Mouse (Mus musculus): ENCODE measurements around the gene Tmem156. TPM values are rescaled to one million over a fixed set of nuclear protein-coding genes. Genes with fewer than 3 reads are reported as not detected.

Tmem156 gene
- polyA plus RNA-seq, 1 experiment from 2014 or later: 0.47 TPM

- no peaks in the 10 kb centered on the region for H3K9me3 ChIP-seq (ENCODE audit: low read depth, low read length)
- ATAC-seq (ENCODE audit: insufficient read depth): no peak
- no peak overlapping the region for H3K9ac ChIP-seq
- H3K4me3 ChIP-seq (ENCODE audit: low read depth, low read length): no peak overlapping the region
- WGBS: 60% methylated on average over 4 of the region's 4 CpGs
- no peaks in the 10 kb centered on the region for H3K36me3 ChIP-seq (ENCODE audit: insufficient read depth)
- no peak for TF ChIP-seq CTCF (IDR thresholded peaks at IDR 0.05; ENCODE audit: low read depth)
- H3K27ac ChIP-seq (ENCODE audit: low read depth): no peak overlapping the region
- no peak overlapping the region for H3K4me2 ChIP-seq
- no peaks in the 10 kb centered on the region for H3K4me1 ChIP-seq (ENCODE audit: insufficient read depth)
- no peak for DNase-seq
- H3K27me3 ChIP-seq (ENCODE audit: insufficient read depth, low read length): no peaks in the 10 kb centered on the region
These were observed 18.7 kb downstream of the Tmem156 start for GRCm38 (mm10) chr5:65073247-65073646.

DNA sequence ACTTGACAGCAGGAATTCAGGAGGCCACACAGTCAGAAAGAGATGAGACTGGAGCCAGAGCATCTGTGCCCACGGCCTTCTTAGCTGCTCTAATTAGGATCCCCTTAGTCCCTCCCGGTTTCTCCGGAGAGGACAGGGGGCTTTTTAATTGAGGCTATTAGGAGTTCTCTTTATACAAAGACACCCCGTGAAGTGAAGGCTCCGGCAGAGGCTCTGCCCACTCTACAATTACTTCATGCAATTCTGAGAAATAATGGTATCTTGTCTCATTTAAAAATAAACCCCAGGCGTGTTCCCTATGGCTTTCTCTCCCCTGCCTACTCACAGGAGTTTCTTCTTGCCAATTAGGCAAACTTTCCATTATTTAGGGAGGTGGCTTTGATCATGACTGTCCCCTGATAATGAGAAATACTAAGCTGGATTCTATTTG lies 20.2 kb downstream of the Tmem156 start:
- no peaks in the 10 kb centered on the region for H3K36me3 ChIP-seq (ENCODE audit: insufficient read depth)
- H3K4me3 ChIP-seq (ENCODE audit: low read depth, low read length): no peak overlapping the region
- ATAC-seq (ENCODE audit: insufficient read depth) (no peak), DNase-seq (no peak)
- no peak overlapping the region for H3K4me2 ChIP-seq
- no peak for TF ChIP-seq CTCF (IDR thresholded peaks at IDR 0.05; ENCODE audit: low read depth)
- no peaks in the 10 kb centered on the region for H3K9me3 ChIP-seq (ENCODE audit: low read depth, low read length)
- no peak overlapping the region for H3K27ac ChIP-seq (ENCODE audit: low read depth)
- 63% methylated on average over 6 of the region's 6 CpGs for WGBS
- H3K9ac ChIP-seq: no peak overlapping the region
- H3K27me3 ChIP-seq (ENCODE audit: insufficient read depth, low read length): no peaks in the 10 kb centered on the region
- H3K4me1 ChIP-seq (ENCODE audit: insufficient read depth): no peaks in the 10 kb centered on the region

DNA sequence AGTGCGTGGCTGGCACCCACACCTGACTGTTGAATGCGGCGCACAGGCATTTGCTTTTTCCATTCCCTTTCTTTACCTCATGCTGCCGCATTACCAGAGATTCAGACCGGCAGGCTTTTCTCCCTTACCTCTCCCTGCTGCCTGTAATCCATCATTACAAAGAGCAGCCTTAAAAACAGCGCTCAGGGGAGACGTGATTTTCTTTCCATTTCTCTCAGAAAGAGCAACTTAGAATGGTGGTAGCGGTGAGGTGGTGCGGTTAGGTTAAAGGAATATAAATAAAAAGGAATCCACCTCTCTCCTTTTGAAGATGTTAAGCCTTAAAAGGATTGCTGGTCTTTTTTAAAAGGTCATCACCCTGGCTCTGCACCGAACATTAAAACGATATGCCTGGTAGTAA lies 22.1 kb downstream of the Tmem156 start:
- H3K27me3 ChIP-seq (ENCODE audit: insufficient read depth, low read length): no peaks in the 10 kb centered on the region
- TF ChIP-seq CTCF (IDR thresholded peaks at IDR 0.05; ENCODE audit: low read depth): no peak
- H3K9ac ChIP-seq: no peak overlapping the region
- no peak overlapping the region for H3K4me2 ChIP-seq
- no peak overlapping the region for H3K4me3 ChIP-seq (ENCODE audit: low read depth, low read length)
- no peaks in the 10 kb centered on the region for H3K9me3 ChIP-seq (ENCODE audit: low read depth, low read length)
- no peaks in the 10 kb centered on the region for H3K36me3 ChIP-seq (ENCODE audit: insufficient read depth)
- H3K4me1 ChIP-seq (ENCODE audit: insufficient read depth): no peaks in the 10 kb centered on the region
- H3K27ac ChIP-seq (ENCODE audit: low read depth): no peak overlapping the region
- whole genome bisulfite sequencing: 67% methylated on average over 11 of the region's 11 CpGs
- ATAC-seq (ENCODE audit: insufficient read depth): no peak
- DNase-seq: no peak

DNA sequence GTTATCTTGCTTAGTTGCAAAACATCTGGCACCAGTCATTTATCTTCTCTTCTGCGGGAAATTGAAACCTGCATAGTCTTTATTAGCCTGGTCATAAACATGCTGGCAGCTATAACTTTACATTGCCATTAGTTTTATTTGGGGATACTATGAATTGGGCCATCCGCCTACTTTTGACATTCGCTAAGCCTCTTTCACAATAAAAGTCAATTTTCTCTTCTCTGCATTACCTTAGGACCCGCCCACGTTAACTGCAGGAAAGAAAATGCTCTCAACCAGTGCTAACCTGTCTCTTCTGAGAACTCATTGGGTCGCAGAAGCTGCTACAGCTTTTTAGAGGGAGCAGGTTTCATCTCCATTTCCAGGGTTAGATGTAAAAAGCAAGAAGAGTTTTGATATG lies 23.8 kb downstream of the Tmem156 start:
- no peak overlapping the region for H3K27ac ChIP-seq (ENCODE audit: low read depth)

DNA sequence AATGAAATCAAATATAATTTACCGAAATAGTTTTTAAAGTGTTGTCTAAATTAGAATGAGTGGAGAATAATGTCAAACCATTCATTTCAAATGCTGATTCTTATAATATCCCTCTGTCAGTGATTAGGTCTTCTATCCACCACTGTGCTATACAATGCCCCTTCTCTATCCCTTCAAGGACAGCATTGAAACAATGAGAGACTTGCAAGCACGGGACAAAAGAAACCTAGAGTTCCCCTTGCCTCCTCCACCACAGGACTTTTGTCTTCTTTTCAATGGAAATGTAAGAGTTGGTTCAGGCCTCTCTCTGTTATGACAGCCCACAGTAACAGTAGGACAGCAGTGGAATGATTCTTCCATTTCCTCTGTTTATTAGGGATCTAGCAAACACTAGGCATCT lies 28.7 kb downstream of the Tmem156 start:
- WGBS: 86% methylated on average over 2 of the region's 2 CpGs
- TF ChIP-seq CTCF (IDR thresholded peaks at IDR 0.05; ENCODE audit: low read depth): no peak
- ATAC-seq (ENCODE audit: insufficient read depth): no peak
- no peaks in the 10 kb centered on the region for H3K27me3 ChIP-seq (ENCODE audit: insufficient read depth, low read length)
- no peak overlapping the region for H3K4me2 ChIP-seq
- no peaks in the 10 kb centered on the region for H3K36me3 ChIP-seq (ENCODE audit: insufficient read depth)
- H3K27ac ChIP-seq (ENCODE audit: low read depth): no peak overlapping the region
- no peak for DNase-seq
- no peaks in the 10 kb centered on the region for H3K9me3 ChIP-seq (ENCODE audit: low read depth, low read length)
- no peaks in the 10 kb centered on the region for H3K4me1 ChIP-seq (ENCODE audit: insufficient read depth)
- no peak overlapping the region for H3K9ac ChIP-seq
- no peak overlapping the region for H3K4me3 ChIP-seq (ENCODE audit: low read depth, low read length)

More for the DNA sequence above, 23.8 kb downstream of the Tmem156 start:
- DNase-seq (no peak), ATAC-seq (ENCODE audit: insufficient read depth) (no peak)
- Histone ChIP-seq H3K4me3 (ENCODE audit: low read depth, low read length) (no peak overlapping the region), H3K4me2 (no peak overlapping the region), H3K36me3 (ENCODE audit: insufficient read depth) (no peaks in the 10 kb centered on the region), H3K27me3 (ENCODE audit: insufficient read depth, low read length) (no peaks in the 10 kb centered on the region), H3K9ac (no peak overlapping the region), H3K4me1 (ENCODE audit: insufficient read depth) (no peaks in the 10 kb centered on the region), H3K9me3 (ENCODE audit: low read depth, low read length) (no peaks in the 10 kb centered on the region)
- TF ChIP-seq CTCF (IDR thresholded peaks at IDR 0.05; ENCODE audit: low read depth): no peak
- 82% methylated on average over 6 of the region's 6 CpGs for WGBS

- ATAC-seq (ENCODE audit: insufficient read depth) (no peak), DNase-seq (no peak)
- 89% methylated on average over 4 of the region's 4 CpGs for WGBS
- H3K4me2 ChIP-seq: no peak overlapping the region
- H3K27me3 ChIP-seq (ENCODE audit: insufficient read depth, low read length): no peaks in the 10 kb centered on the region
- no peaks in the 10 kb centered on the region for H3K36me3 ChIP-seq (ENCODE audit: insufficient read depth)
- H3K4me1 ChIP-seq (ENCODE audit: insufficient read depth): no peaks in the 10 kb centered on the region
- H3K4me3 ChIP-seq (ENCODE audit: low read depth, low read length): no peak overlapping the region
- no peak for TF ChIP-seq CTCF (IDR thresholded peaks at IDR 0.05; ENCODE audit: low read depth)
- H3K27ac ChIP-seq (ENCODE audit: low read depth): no peak overlapping the region
- no peak overlapping the region for H3K9ac ChIP-seq
- H3K9me3 ChIP-seq (ENCODE audit: low read depth, low read length): no peaks in the 10 kb centered on the region
These were observed 29.7 kb downstream of the Tmem156 start for GRCm38 (mm10) chr5:65062236-65062635.

DNA sequence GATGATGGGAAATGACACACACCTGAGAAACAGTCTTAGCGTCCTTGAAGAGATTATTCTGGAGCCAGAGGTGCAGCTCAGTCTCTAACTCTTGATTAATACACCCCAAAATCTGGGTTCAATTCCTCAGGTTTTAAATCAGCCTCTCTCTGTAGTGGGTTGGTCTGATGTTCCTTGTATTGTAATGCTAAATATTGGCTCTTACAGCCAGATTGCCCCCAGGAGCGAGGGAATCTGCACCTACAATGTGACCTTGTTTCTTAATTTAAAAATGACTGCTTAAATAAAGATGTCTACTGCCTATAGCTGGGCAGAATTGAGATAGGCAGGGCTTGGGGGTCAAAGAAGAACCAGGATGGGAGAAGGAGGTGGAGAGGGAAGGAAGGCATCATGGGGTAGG lies 32.1 kb downstream of the Tmem156 start:
- Histone ChIP-seq H3K9ac (no peak overlapping the region), H3K4me2 (no peak overlapping the region), H3K27ac (ENCODE audit: low read depth) (no peak overlapping the region), H3K36me3 (ENCODE audit: insufficient read depth) (no peaks in the 10 kb centered on the region), H3K4me3 (ENCODE audit: low read depth, low read length) (no peak overlapping the region), H3K27me3 (ENCODE audit: insufficient read depth, low read length) (no peaks in the 10 kb centered on the region), H3K9me3 (ENCODE audit: low read depth, low read length) (no peaks in the 10 kb centered on the region), H3K4me1 (ENCODE audit: insufficient read depth) (no peaks in the 10 kb centered on the region)
- ATAC-seq (ENCODE audit: insufficient read depth): no peak
- WGBS: 78% methylated on average over 2 of the region's 2 CpGs
- no peak for TF ChIP-seq CTCF (IDR thresholded peaks at IDR 0.05; ENCODE audit: low read depth)
- no peak for DNase-seq

DNA sequence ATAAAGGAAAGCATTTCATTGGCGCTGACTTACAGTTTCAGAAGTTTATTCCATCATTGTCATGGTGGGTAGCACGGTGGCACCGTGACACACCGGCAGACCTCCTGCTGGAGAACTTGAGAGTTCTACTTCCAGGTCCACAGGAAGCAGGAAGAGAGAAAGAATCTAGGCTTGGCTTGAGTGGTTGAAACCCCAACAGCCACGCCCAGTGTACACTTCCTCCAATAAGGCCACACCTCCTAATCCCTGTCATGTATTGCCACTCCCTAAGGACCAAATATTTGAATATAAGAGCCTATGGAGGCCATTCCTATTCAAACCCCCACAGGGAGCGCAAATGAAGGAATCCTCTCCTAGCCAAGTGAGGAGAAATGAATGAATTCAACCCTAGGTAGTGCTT lies 34.3 kb downstream of the Tmem156 start:
- no peaks in the 10 kb centered on the region for H3K9me3 ChIP-seq (ENCODE audit: low read depth, low read length)
- H3K27ac ChIP-seq (ENCODE audit: low read depth): no peak overlapping the region
- DNase-seq: no peak
- no peak for ATAC-seq (ENCODE audit: insufficient read depth)
- no peak overlapping the region for H3K9ac ChIP-seq
- 92% methylated on average over 6 of the region's 6 CpGs for WGBS
- H3K36me3 ChIP-seq (ENCODE audit: insufficient read depth): no peaks in the 10 kb centered on the region
- no peaks in the 10 kb centered on the region for H3K4me1 ChIP-seq (ENCODE audit: insufficient read depth)
- no peak for TF ChIP-seq CTCF (IDR thresholded peaks at IDR 0.05; ENCODE audit: low read depth)
- no peak overlapping the region for H3K4me3 ChIP-seq (ENCODE audit: low read depth, low read length)
- H3K4me2 ChIP-seq: no peak overlapping the region
- no peaks in the 10 kb centered on the region for H3K27me3 ChIP-seq (ENCODE audit: insufficient read depth, low read length)

All from lung, embryonic 14.5 days (tissue).